Mouse (Mus musculus) lung, postnatal 25 days (tissue): ENCODE measurements at regions not wholly inside any gene's neighbourhood (a gene's known extent, or its start where the extent isn't known, plus 50 kb on each side); places are given as distances from the start of the nearest gene placed in this dataset.

Experiments
- DNase-seq: peaks from one replicate; pipeline ENCODE4 v3.0.0; 2022; ENCODE audit warnings: low spot score

GRCm38 (mm10) chr9:115483721-115484120 lies 173.5 kb upstream of the Stt3b start:
- no peak for DNase-seq

- DNase-seq = no peak
These were observed 174.2 kb upstream of the Stt3b start for GRCm38 (mm10) chr9:115484408-115484807.

- no peak for DNase-seq
These were observed 175.0 kb upstream of the Stt3b start for GRCm38 (mm10) chr9:115485219-115485618.

GRCm38 (mm10) chr9:115487175-115487760 lies 177.0 kb upstream of the Stt3b start:
- no peak for DNase-seq

GRCm38 (mm10) chr9:115488913-115489809 lies 178.9 kb upstream of the Stt3b start:
- DNase-seq = peak; percentile 31

- DNase-seq = peak; percentile 44
These were observed 182.4 kb upstream of the Stt3b start for GRCm38 (mm10) chr9:115492431-115493171.

GRCm38 (mm10) chr9:115493765-115494164 lies 183.5 kb upstream of the Stt3b start:
- no peak for DNase-seq

GRCm38 (mm10) chr9:115499536-115499935 lies 189.3 kb upstream of the Stt3b start:
- DNase-seq = no peak

GRCm38 (mm10) chr9:115504789-115505188 lies 194.6 kb upstream of the Stt3b start:
- DNase-seq = no peak

GRCm38 (mm10) chr9:115507131-115507689 lies 197.0 kb upstream of the Stt3b start:
- DNase-seq = no peak

GRCm38 (mm10) chr9:115512835-115513629 lies 202.8 kb upstream of the Stt3b start:
- DNase-seq = no peak

GRCm38 (mm10) chr9:115517903-115518302 lies 207.7 kb upstream of the Stt3b start:
- DNase-seq = no peak

GRCm38 (mm10) chr9:115524161-115524560 lies 213.9 kb upstream of the Stt3b start:
- no peak for DNase-seq

GRCm38 (mm10) chr9:115524591-115524990 lies 214.4 kb upstream of the Stt3b start:
- no peak for DNase-seq

GRCm38 (mm10) chr9:115526322-115526721 lies 216.1 kb upstream of the Stt3b start:
- DNase-seq = no peak

- DNase-seq = peak; percentile 61
These were observed 216.8 kb upstream of the Stt3b start for GRCm38 (mm10) chr9:115526981-115527380.

- DNase-seq = no peak
These were observed 224.0 kb upstream of the Stt3b start for GRCm38 (mm10) chr9:115534198-115534597.

GRCm38 (mm10) chr9:115543665-115544064 lies 233.4 kb upstream of the Stt3b start:
- peak; percentile 73 for DNase-seq

GRCm38 (mm10) chr9:115545178-115545577 lies 235.0 kb upstream of the Stt3b start:
- DNase-seq = peak; percentile 21

GRCm38 (mm10) chr9:115545792-115546191 lies 235.6 kb upstream of the Stt3b start:
- no peak for DNase-seq

- DNase-seq = no peak
These were observed 237.6 kb upstream of the Stt3b start for GRCm38 (mm10) chr9:115547625-115548325.
